Mouse (Mus musculus): Measurements from ENCODE around the gene Hsfy2. TPM values are rescaled to one million over a fixed set of nuclear protein-coding genes. Genes with fewer than 3 reads are reported as not detected.

The Hsfy2 gene
- not detected in 2 replicates for polyA plus RNA-seq (2012; ENCODE audit: insufficient read depth, insufficient read length, missing spikeins)

- H3K4me3 ChIP-seq (ENCODE audit: insufficient read depth, low read depth, low read length): no peak within 1 kb of the TSS
- no peaks in the 10 kb centered on the region for H3K4me1 ChIP-seq (ENCODE audit: control insufficient read depth, insufficient read depth, insufficient read length, low read length)
- H3K27ac ChIP-seq (replicated peaks; ENCODE audit: low read depth, low read length): no peak within 1 kb of the TSS
Measured at GRCm38 (mm10) chr1:56637335-56637734, at the start of gene Hsfy2. Gene Hsfy2 (minus strand): TSS chr1:56637435.

- Histone ChIP-seq H3K4me1 (ENCODE audit: control insufficient read depth, insufficient read depth, insufficient read length, low read length) (no peaks in the 10 kb centered on the region), H3K4me3 (ENCODE audit: insufficient read depth, low read depth, low read length) (no peak overlapping the region), H3K27ac (replicated peaks; ENCODE audit: low read depth, low read length) (no peak overlapping the region)
Measured at GRCm38 (mm10) chr1:56685053-56685557, 47.9 kb upstream of the Hsfy2 start.

GRCm38 (mm10) chr1:56684512-56684911 lies 47.3 kb upstream of the Hsfy2 start:
- Histone ChIP-seq H3K27ac (replicated peaks; ENCODE audit: low read depth, low read length) (no peak overlapping the region), H3K4me3 (ENCODE audit: insufficient read depth, low read depth, low read length) (no peak overlapping the region), H3K4me1 (ENCODE audit: control insufficient read depth, insufficient read depth, insufficient read length, low read length) (no peaks in the 10 kb centered on the region)

- Histone ChIP-seq H3K4me3 (ENCODE audit: insufficient read depth, low read depth, low read length) (no peak overlapping the region), H3K27ac (replicated peaks; ENCODE audit: low read depth, low read length) (no peak overlapping the region), H3K4me1 (ENCODE audit: control insufficient read depth, insufficient read depth, insufficient read length, low read length) (no peaks in the 10 kb centered on the region)
Measured at GRCm38 (mm10) chr1:56681258-56681657, 44.0 kb upstream of the Hsfy2 start.

- Histone ChIP-seq H3K4me3 (ENCODE audit: insufficient read depth, low read depth, low read length) (no peak overlapping the region), H3K27ac (replicated peaks; ENCODE audit: low read depth, low read length) (no peak overlapping the region), H3K4me1 (ENCODE audit: control insufficient read depth, insufficient read depth, insufficient read length, low read length) (no peaks in the 10 kb centered on the region)
Measured at GRCm38 (mm10) chr1:56675253-56675652, 38.0 kb upstream of the Hsfy2 start.

GRCm38 (mm10) chr1:56674601-56675000 lies 37.4 kb upstream of the Hsfy2 start:
- Histone ChIP-seq H3K27ac (replicated peaks; ENCODE audit: low read depth, low read length) (no peak overlapping the region), H3K4me3 (ENCODE audit: insufficient read depth, low read depth, low read length) (no peak overlapping the region), H3K4me1 (ENCODE audit: control insufficient read depth, insufficient read depth, insufficient read length, low read length) (no peaks in the 10 kb centered on the region)

GRCm38 (mm10) chr1:56671241-56671945 lies 34.2 kb upstream of the Hsfy2 start:
- Histone ChIP-seq H3K27ac (replicated peaks; ENCODE audit: low read depth, low read length) (no peak overlapping the region), H3K4me3 (ENCODE audit: insufficient read depth, low read depth, low read length) (no peak overlapping the region), H3K4me1 (ENCODE audit: control insufficient read depth, insufficient read depth, insufficient read length, low read length) (no peaks in the 10 kb centered on the region)

GRCm38 (mm10) chr1:56670509-56670908 lies 33.3 kb upstream of the Hsfy2 start:
- Histone ChIP-seq H3K27ac (replicated peaks; ENCODE audit: low read depth, low read length) (no peak overlapping the region), H3K4me1 (ENCODE audit: control insufficient read depth, insufficient read depth, insufficient read length, low read length) (no peaks in the 10 kb centered on the region), H3K4me3 (ENCODE audit: insufficient read depth, low read depth, low read length) (no peak overlapping the region)

- no peaks in the 10 kb centered on the region for H3K4me1 ChIP-seq (ENCODE audit: control insufficient read depth, insufficient read depth, insufficient read length, low read length)
- H3K27ac ChIP-seq (replicated peaks; ENCODE audit: low read depth, low read length): no peak overlapping the region
Measured at GRCm38 (mm10) chr1:56664606-56665005, 27.4 kb upstream of the Hsfy2 start.

GRCm38 (mm10) chr1:56626824-56627223 lies 10.4 kb downstream of the Hsfy2 start:
- Histone ChIP-seq H3K4me3 (ENCODE audit: insufficient read depth, low read depth, low read length) (no peak overlapping the region), H3K27ac (replicated peaks; ENCODE audit: low read depth, low read length) (no peak overlapping the region), H3K4me1 (ENCODE audit: control insufficient read depth, insufficient read depth, insufficient read length, low read length) (no peaks in the 10 kb centered on the region)

More at GRCm38 (mm10) chr1:56664606-56665005, 27.4 kb upstream of the Hsfy2 start:
- no peak overlapping the region for H3K4me3 ChIP-seq (ENCODE audit: insufficient read depth, low read depth, low read length)

- H3K4me1 ChIP-seq (ENCODE audit: control insufficient read depth, insufficient read depth, insufficient read length, low read length): no peaks in the 10 kb centered on the region
- H3K4me3 ChIP-seq (ENCODE audit: insufficient read depth, low read depth, low read length): no peak overlapping the region
- no peak overlapping the region for H3K27ac ChIP-seq (replicated peaks; ENCODE audit: low read depth, low read length)
Measured at GRCm38 (mm10) chr1:56624304-56624703, 12.9 kb downstream of the Hsfy2 start.

- H3K4me1 ChIP-seq (ENCODE audit: control insufficient read depth, insufficient read depth, insufficient read length, low read length): no peaks in the 10 kb centered on the region
- H3K27ac ChIP-seq (replicated peaks; ENCODE audit: low read depth, low read length): no peak overlapping the region
- H3K4me3 ChIP-seq (ENCODE audit: insufficient read depth, low read depth, low read length): no peak overlapping the region
Measured at GRCm38 (mm10) chr1:56612384-56612783, 24.9 kb downstream of the Hsfy2 start.
